In genomic region chr8:72491680-72492621, GRCm38 (mm10) we compare ENCODE assay signal across 8 mouse cellular contexts. TPM values are rescaled to one million over a fixed set of nuclear protein-coding genes. Genes with fewer than 3 reads are reported as not detected.
DNase-seq lines count a peak whose midpoint lies in the region; ATAC-seq and TF ChIP-seq lines count a peak whose summit lies in the region.

Gene Slc35e1, minus strand, starts transcription at chr8:72492614.

- peak; percentile 67 for DNase-seq in ZHBTc4 (ENCODE audit: low read depth, low spot score)
- DNase-seq in kidney, postnatal 0 days (ENCODE audit: low spot score): peak; percentile 44
- no peak for DNase-seq in adipocyte (ENCODE audit: low spot score)

- H3K9me3 ChIP-seq in E14TG2a.4 (ENCODE audit: low read length): no peaks in the 10 kb centered on the region
- H3K9me3 ChIP-seq in heart, embryonic 14.5 days (ENCODE audit: control insufficient read depth, low read length): no peaks in the 10 kb centered on the region
- no peaks in the 10 kb centered on the region for H3K9me3 ChIP-seq in kidney, postnatal 0 days (replicated peaks; ENCODE audit: low read length)
- no peaks in the 10 kb centered on the region for H3K9me3 ChIP-seq in liver, embryonic 16.5 days (replicated peaks; ENCODE audit: control insufficient read depth, low read length)
- H3K9me3 ChIP-seq in neural tube, embryonic 12.5 days: no peaks in the 10 kb centered on the region

- peak within 1 kb of the TSS; percentile 86 for H3K9ac ChIP-seq in heart, embryonic 14.5 days (ENCODE audit: low read length)
- peak within 1 kb of the TSS; percentile 82 for H3K9ac ChIP-seq in kidney, postnatal 0 days (ENCODE audit: low read depth, low read length)
- peak within 1 kb of the TSS; percentile 88 for H3K9ac ChIP-seq in liver, embryonic 16.5 days (ENCODE audit: low read depth, low read length)
- H3K9ac ChIP-seq in neural tube, embryonic 12.5 days: peak within 1 kb of the TSS; percentile 87

- H3K27ac ChIP-seq in heart, embryonic 14.5 days (replicated peaks in 1 of 2; ENCODE audit: control insufficient read depth in 1 of 2, insufficient read depth in 1 of 2, low read depth in 2 of 2, low read length in 2 of 2): peak within 1 kb of the TSS; percentile 68 to 81
- H3K27ac ChIP-seq in kidney, postnatal 0 days: peak within 1 kb of the TSS; percentile 85
- peak within 1 kb of the TSS; percentile 86 for H3K27ac ChIP-seq in liver, embryonic 16.5 days (ENCODE audit: low read length)
- H3K27ac ChIP-seq in neural tube, embryonic 12.5 days: peak within 1 kb of the TSS; percentile 20; the same call in 1 of the 2 replicates

- peaks cover 77% of the 10 kb centered on the region for H3K36me3 ChIP-seq in E14TG2a.4 (ENCODE audit: insufficient read depth, low read length)
- H3K36me3 ChIP-seq in heart, embryonic 14.5 days (ENCODE audit: control insufficient read depth, insufficient read depth, low read length): peaks cover 50% of the 10 kb centered on the region
- H3K36me3 ChIP-seq in kidney, postnatal 0 days (ENCODE audit: insufficient read depth, low read length): peaks cover 30% of the 10 kb centered on the region; the same call in 1 of the 2 replicates
- peaks cover 15% of the 10 kb centered on the region for H3K36me3 ChIP-seq in liver, embryonic 16.5 days (ENCODE audit: control insufficient read depth, insufficient read depth)
- H3K36me3 ChIP-seq in neural tube, embryonic 12.5 days: peaks cover 39% of the 10 kb centered on the region

- H3K4me2 ChIP-seq in heart, embryonic 14.5 days (ENCODE audit: low read length): peak within 1 kb of the TSS; percentile 87
- peak within 1 kb of the TSS; percentile 89 for H3K4me2 ChIP-seq in kidney, postnatal 0 days (ENCODE audit: low read length)
- H3K4me2 ChIP-seq in liver, embryonic 16.5 days (ENCODE audit: low read depth, low read length): peak within 1 kb of the TSS; percentile 94
- peak within 1 kb of the TSS; percentile 93 for H3K4me2 ChIP-seq in neural tube, embryonic 12.5 days (replicated peaks)

- no peaks in the 10 kb centered on the region for H3K27me3 ChIP-seq in E14TG2a.4 (ENCODE audit: insufficient read depth, low read length)
- no peaks in the 10 kb centered on the region for H3K27me3 ChIP-seq in heart, embryonic 14.5 days (ENCODE audit: control insufficient read depth, insufficient read depth, low read length)
- H3K27me3 ChIP-seq in kidney, postnatal 0 days (ENCODE audit: insufficient read depth, low read length): no peaks in the 10 kb centered on the region
- no peaks in the 10 kb centered on the region for H3K27me3 ChIP-seq in liver, embryonic 16.5 days (ENCODE audit: control insufficient read depth, insufficient read depth, low read depth, low read length)
- no peaks in the 10 kb centered on the region for H3K27me3 ChIP-seq in neural tube, embryonic 12.5 days (replicated peaks)

- peak within 1 kb of the TSS; percentile 91 for H3K4me3 ChIP-seq in E14TG2a.4 (replicated peaks; ENCODE audit: low read length)
- peak within 1 kb of the TSS; percentile 72 to 95 for H3K4me3 ChIP-seq in heart, embryonic 14.5 days (ENCODE audit: control insufficient read depth in 1 of 2, insufficient read depth in 1 of 2, low read depth in 1 of 2, low read length in 2 of 2)
- peak within 1 kb of the TSS; percentile 95 for H3K4me3 ChIP-seq in kidney, postnatal 0 days (replicated peaks; ENCODE audit: low read depth, low read length)
- peak within 1 kb of the TSS; percentile 86 for H3K4me3 ChIP-seq in liver, embryonic 16.5 days (ENCODE audit: low read depth, low read length)
- H3K4me3 ChIP-seq in neural tube, embryonic 12.5 days: peak within 1 kb of the TSS; percentile 91

- H3K4me1 ChIP-seq in E14TG2a.4 (replicated peaks; ENCODE audit: low read depth, low read length): peaks cover 56% of the 10 kb centered on the region
- H3K4me1 ChIP-seq in heart, embryonic 14.5 days (ENCODE audit: control insufficient read depth in 2 of 2, insufficient read depth in 2 of 2, low read length in 2 of 2): peaks cover 6 to 19% of the 10 kb centered on the region in 2 experiments
- peaks cover 3% of the 10 kb centered on the region; the same call in 1 of the 2 replicates for H3K4me1 ChIP-seq in kidney, postnatal 0 days (replicated peaks; ENCODE audit: insufficient read depth, low read length)
- peaks cover 23% of the 10 kb centered on the region for H3K4me1 ChIP-seq in liver, embryonic 16.5 days (ENCODE audit: control insufficient read depth, low read depth, low read length)
- H3K4me1 ChIP-seq in neural tube, embryonic 12.5 days: peaks cover 16% of the 10 kb centered on the region

- no peak for TF ChIP-seq CTCF in E14TG2a.4 (conservative IDR thresholded peaks at IDR 0.05; ENCODE audit: low read length)
- no peak for TF ChIP-seq CTCF in kidney, postnatal 0 days (IDR thresholded peaks at IDR 0.05; ENCODE audit: low read depth)

- peak; percentile 22 for ATAC-seq in erythroblast, adult 5-6 weeks (replicated peaks; ENCODE audit: low FRiP score, poor library complexity, severe bottlenecking)
- ATAC-seq in heart, embryonic 14.5 days (ENCODE audit: insufficient number of reproducible peaks, insufficient read depth, low FRiP score, low read depth): peak; percentile 11; the same call in 1 of the 2 replicates
- peak; percentile 37 for ATAC-seq in kidney, postnatal 0 days (replicated peaks; ENCODE audit: low FRiP score, low read depth)
- peak; percentile 14 for ATAC-seq in liver, embryonic 16.5 days (ENCODE audit: low read depth)
- peak; percentile 77 for ATAC-seq in neural tube, embryonic 12.5 days (ENCODE audit: low FRiP score, low read depth)

- 1% methylated on average over 98 of the region's 98 CpGs for WGBS in heart, embryonic 14.5 days
- under 1% methylated on average over 95 of the region's 98 CpGs for whole genome bisulfite sequencing in kidney, postnatal 0 days
- WGBS in liver, embryonic 16.5 days (ENCODE audit: insufficient replicate concordance): under 1% methylated on average over 87 of the region's 98 CpGs
- WGBS in neural tube, embryonic 12.5 days: under 1% methylated on average over 84 of the region's 98 CpGs

RNA-seq across cellular contexts. Expression of gene Slc35e1, which starts in this region (rescaled TPM):
- 11.3 and 11.9 TPM in 2 replicates for total RNA-seq in erythroblast, adult 5-6 weeks (2015; ENCODE audit: low replicate concordance)
- 18.8 and 21.6 TPM in 2 replicates for total RNA-seq in erythroblast, adult 5-6 weeks (2017; ENCODE audit: low replicate concordance)
- 14.4 and 14.8 TPM in 2 replicates for polyA plus RNA-seq in heart, embryonic 14.5 days (2014; fragmentation: Nextera tagmentation; extraction: Ambion mirVana)
- polyA plus RNA-seq in kidney, postnatal 0 days (2015; fragmentation: Nextera tagmentation; extraction: Ambion mirVana): 9.1 and 9.8 TPM in 2 replicates
- 3.0 and 3.5 TPM in 2 replicates for polyA plus RNA-seq in liver, embryonic 16.5 days (2015; fragmentation: Nextera tagmentation; extraction: Ambion mirVana)
- 22.3 and 22.6 TPM in 2 replicates for polyA plus RNA-seq in neural tube, embryonic 12.5 days (2016; fragmentation: Nextera tagmentation; extraction: Ambion mirVana)

Comparison
In these comparisons a context has a peak if more than half of its experiments do, and no peak if none do; other contexts are left out.
1. ATAC-seq: peak in every context shown above with its lines; median percentile 77 in neural tube, embryonic 12.5 days; 37 in kidney, postnatal 0 days; 22 in erythroblast, adult 5-6 weeks; 14 in liver, embryonic 16.5 days; 11 in heart, embryonic 14.5 days.
2. H3K27ac ChIP-seq: peak in every context shown above with its lines; median percentile 86 in liver, embryonic 16.5 days; 85 in kidney, postnatal 0 days; 74 in heart, embryonic 14.5 days; 20 in neural tube, embryonic 12.5 days.